Mouse (Mus musculus) hindbrain, postnatal 0 days (tissue): ENCODE results near the gene Arhgap19. TPM values are rescaled to one million over a fixed set of nuclear protein-coding genes. Genes with fewer than 3 reads are reported as not detected.
"Not testable (repeated sequence)": the region's sequence is repeated elsewhere in the genome, so short reads cannot be mapped to it uniquely, and the experiment has no call there.

Experiments
- ATAC-seq: fragments of 200-750 bp; cut with Nextera tagmentation; 2 replicates; pipeline ENCODE4 v1.8.0; 2017; ENCODE audit warnings: mild to moderate bottlenecking, moderate TSS enrichment, moderate library complexity
- DNase-seq: peaks from one replicate; pipeline ENCODE4 v3.0.0-alpha.2; 2015; ENCODE audit warnings: low spot score
- H3K27ac ChIP-seq: fragments of 300-500 bp; sonication (generic); 2 replicates; pipeline ENCODE4 v1.5.1; 2014; ENCODE audit warnings: mild to moderate bottlenecking
- H3K27me3 ChIP-seq: fragments of 300-500 bp; sonication (generic); 2 replicates; pipeline ENCODE4 v1.6.1; 2014; ENCODE audit warnings: low read length, mixed read lengths; ENCODE audit not compliant: insufficient read depth
- H3K36me3 ChIP-seq: fragments of 300-500 bp; sonication (generic); 2 replicates; pipeline ENCODE4 v1.6.1; 2014; ENCODE audit warnings: low read length, mixed read lengths; ENCODE audit not compliant: insufficient read depth
- H3K4me1 ChIP-seq: fragments of 300-500 bp; sonication (generic); 2 replicates; pipeline ENCODE4 v1.6.1; 2014; ENCODE audit warnings: antibody characterized with exemption, low read length, mixed read lengths; ENCODE audit not compliant: insufficient read depth
- H3K4me2 ChIP-seq: fragments of 300-500 bp; sonication (generic); 2 replicates; pipeline ENCODE4 v1.6.1; 2014; ENCODE audit warnings: low read depth, mild to moderate bottlenecking, low read length, moderate library complexity, mixed read lengths
- H3K4me3 ChIP-seq: fragments of 300-500 bp; sonication (generic); 2 replicates; pipeline ENCODE4 v1.5.1; 2014; ENCODE audit warnings: low read length
- H3K9ac ChIP-seq: fragments of 300-500 bp; sonication (generic); replicated peaks from 2 replicates; pipeline ENCODE4 v1.6.1; 2014; ENCODE audit warnings: mild to moderate bottlenecking, low read length, moderate library complexity, mixed read lengths
- H3K9me3 ChIP-seq: fragments of 300-500 bp; sonication (generic); 2 replicates; pipeline ENCODE4 v1.6.1; 2016; ENCODE audit warnings: low read length, mixed read lengths
- CTCF ChIP-seq: IDR thresholded peaks from 2 replicates; pipeline ENCODE4 v1.5.1; 2016; ENCODE audit warnings: antibody characterized with exemption, control low read depth, low read depth
- WGBS: fragments of 180-500 bp; shearing (Covaris S2); extraction: QIAGEN DNeasy Blood & Tissue Kit; methylation state at CpG from one replicate; pipeline ENCODE4 v1.1.7; 2014; 5-methylcytosine and 5-hydroxymethylcytosine counted together
- polyA plus RNA-seq: library from polyadenylated mRNA; unstranded; fragments of >200 nt; fragmentation: Nextera tagmentation; extraction: Ambion mirVana; gene quantifications from 2 replicates; pipeline ENCODE4 v1.2.1, GENCODE M21; 2015
- total RNA-seq: library from RNA; depleted of rRNA; stranded (reverse); fragments of >200 nt; gene quantifications from 2 replicates; pipeline ENCODE4 v1.2.3, GENCODE M21; 2014; rRNA removed

The Arhgap19 gene
- total RNA-seq (5.4 and 5.5 TPM in 2 replicates), polyA plus RNA-seq (3.9 and 4.4 TPM in 2 replicates)

GRCm38 (mm10) chr19:41801742-41802369 is at the start of gene Arhgap19:
TSS of gene Arhgap19 (minus strand) at chr19:41802047.
- H3K9ac ChIP-seq = peak within 1 kb of the TSS; percentile 63
- no peaks in the 10 kb centered on the region for H3K4me1 ChIP-seq
- no peaks in the 10 kb centered on the region for H3K9me3 ChIP-seq
- DNase-seq = peak; percentile 97
- ATAC-seq = peak; percentile 100
- 2% methylated on average over 47 of the region's 48 CpGs for WGBS
- no peaks in the 10 kb centered on the region for H3K36me3 ChIP-seq
- H3K27ac ChIP-seq = peak within 1 kb of the TSS; percentile 58; the same call in 1 of the 2 replicates
- H3K27me3 ChIP-seq = no peaks in the 10 kb centered on the region
- peak within 1 kb of the TSS; percentile 88 for H3K4me3 ChIP-seq
- peak within 1 kb of the TSS; percentile 94 for H3K4me2 ChIP-seq
- TF ChIP-seq CTCF = no peak

- peak overlapping the region; percentile 60; the same call in 1 of the 2 replicates for H3K27ac ChIP-seq
- ATAC-seq (no peak), DNase-seq (no peak)
- 0 out of 2 replicates have a peak overlapping the region, but pooled peaks have one; percentile 8 for H3K4me2 ChIP-seq
- H3K4me1 ChIP-seq = no peaks in the 10 kb centered on the region
- no peak overlapping the region for H3K9ac ChIP-seq
- H3K4me3 ChIP-seq = no peak overlapping the region
- no peaks in the 10 kb centered on the region for H3K9me3 ChIP-seq
- H3K27me3 ChIP-seq = no peaks in the 10 kb centered on the region
- WGBS = 18% methylated on average over 14 of the region's 14 CpGs
- H3K36me3 ChIP-seq = no peaks in the 10 kb centered on the region
- TF ChIP-seq CTCF = no peak
Observed at GRCm38 (mm10) chr19:41850719-41851543, 49.1 kb upstream of the Arhgap19 start.

GRCm38 (mm10) chr19:41850021-41850718 is 48.3 kb upstream of the Arhgap19 start:
- ATAC-seq = no peak
- Histone ChIP-seq H3K36me3 (no peaks in the 10 kb centered on the region), H3K9ac (no peak overlapping the region), H3K4me2 (0 out of 2 replicates have a peak overlapping the region, but pooled peaks have one; percentile 8), H3K4me3 (no peak overlapping the region), H3K4me1 (no peaks in the 10 kb centered on the region), H3K9me3 (no peaks in the 10 kb centered on the region), H3K27me3 (no peaks in the 10 kb centered on the region), H3K27ac (peak overlapping the region; percentile 60; the same call in 1 of the 2 replicates)
- no peak for TF ChIP-seq CTCF
- peak; percentile 28 for DNase-seq
- 18% methylated on average over 6 of the region's 6 CpGs for WGBS

GRCm38 (mm10) chr19:41847992-41848851 is 46.4 kb upstream of the Arhgap19 start, which contains the start of gene Frat2:
TSS of gene Frat2 (minus strand) at chr19:41848132.
- H3K36me3 ChIP-seq = no peaks in the 10 kb centered on the region
- no peaks in the 10 kb centered on the region for H3K4me1 ChIP-seq
- peak within 1 kb of the TSS; percentile 75 for H3K4me3 ChIP-seq
- peak within 1 kb of the TSS; percentile 80 for H3K9ac ChIP-seq
- TF ChIP-seq CTCF = no peak
- peak within 1 kb of the TSS; percentile 93 for H3K27ac ChIP-seq
- under 1% methylated on average over 71 of the region's 72 CpGs for WGBS
- no peaks in the 10 kb centered on the region for H3K9me3 ChIP-seq
- H3K4me2 ChIP-seq = peak within 1 kb of the TSS; percentile 94
- DNase-seq (peak; percentile 91), ATAC-seq (peak; percentile 96)
- no peaks in the 10 kb centered on the region for H3K27me3 ChIP-seq

- H3K4me1 ChIP-seq, H3K9me3 ChIP-seq, H3K27me3 ChIP-seq, H3K36me3 ChIP-seq: not testable (repeated sequence)
- Histone ChIP-seq H3K4me3 (peak overlapping the region; percentile 75), H3K27ac (peak overlapping the region; percentile 93), H3K4me2 (peak overlapping the region; percentile 94), H3K9ac (peak overlapping the region; percentile 80)
- ATAC-seq (peak; percentile 58), DNase-seq (peak; percentile 69)
- WGBS = 1% methylated on average over 47 of the region's 53 CpGs
Observed at GRCm38 (mm10) chr19:41847614-41847991, 45.8 kb upstream of the Arhgap19 start.

- Histone ChIP-seq H3K36me3 (no peaks in the 10 kb centered on the region), H3K9ac (peak overlapping the region; percentile 80), H3K27ac (peak overlapping the region; percentile 93), H3K27me3 (no peaks in the 10 kb centered on the region), H3K4me3 (peak overlapping the region; percentile 75), H3K9me3 (no peaks in the 10 kb centered on the region), H3K4me1 (no peaks in the 10 kb centered on the region), H3K4me2 (peak overlapping the region; percentile 94)
- ATAC-seq (peak; percentile 11; the same call in 1 of the 2 replicates), DNase-seq (peak; percentile 59)
- WGBS = under 1% methylated on average over 51 of the region's 64 CpGs
- TF ChIP-seq CTCF = no peak
Observed at GRCm38 (mm10) chr19:41847091-41847581, 45.3 kb upstream of the Arhgap19 start.
